Mouse (Mus musculus): ENCODE measurements around the gene Mvb12b. TPM values are rescaled to one million over a fixed set of nuclear protein-coding genes. Genes with fewer than 3 reads are reported as not detected.

The Mvb12b gene
- polyA plus RNA-seq, 1 experiment from 2014 or later = 16.9 TPM

- Histone ChIP-seq H3K9ac (ENCODE audit: low read length) (no peak overlapping the region), H3K27ac (replicated peaks; ENCODE audit: low read depth, low read length) (peak overlapping the region; percentile 22; the same call in 1 of the 2 replicates), H3K27me3 (ENCODE audit: control insufficient read depth, insufficient read depth, low read length) (no peaks in the 10 kb centered on the region), H3K4me1 (ENCODE audit: control insufficient read depth, insufficient read depth, low read length) (peaks cover 39% of the 10 kb centered on the region), H3K36me3 (ENCODE audit: control insufficient read depth, insufficient read depth, low read length) (no peaks in the 10 kb centered on the region), H3K4me3 (ENCODE audit: low read depth, low read length) (no peak overlapping the region), H3K9me3 (ENCODE audit: control insufficient read depth, low read length) (no peaks in the 10 kb centered on the region), H3K4me2 (ENCODE audit: low read depth, severe bottlenecking) (no peak overlapping the region)
- 60% methylated on average over 6 of the region's 6 CpGs for WGBS
- DNase-seq (ENCODE audit: low spot score) (no peak), ATAC-seq (ENCODE audit: insufficient number of reproducible peaks, low FRiP score, low TSS enrichment, low read depth) (no peak)
These were observed 132.1 kb downstream of the Mvb12b start for GRCm38 (mm10) chr2:33755633-33756020.

GRCm38 (mm10) chr2:33754980-33755632, 132.6 kb downstream of the Mvb12b start:
- H3K4me3 ChIP-seq (ENCODE audit: low read depth, low read length) = no peak overlapping the region
- no peaks in the 10 kb centered on the region for H3K27me3 ChIP-seq (ENCODE audit: control insufficient read depth, insufficient read depth, low read length)
- H3K9ac ChIP-seq (ENCODE audit: low read length) = 0 out of 2 replicates have a peak overlapping the region, but pooled peaks have one; percentile 0
- ATAC-seq (ENCODE audit: insufficient number of reproducible peaks, low FRiP score, low TSS enrichment, low read depth) (peak; percentile 19; the same call in 1 of the 2 replicates), DNase-seq (ENCODE audit: low spot score) (no peak)
- H3K9me3 ChIP-seq (ENCODE audit: control insufficient read depth, low read length) = no peaks in the 10 kb centered on the region
- peaks cover 39% of the 10 kb centered on the region for H3K4me1 ChIP-seq (ENCODE audit: control insufficient read depth, insufficient read depth, low read length)
- 63% methylated on average over 7 of the region's 7 CpGs for WGBS
- H3K27ac ChIP-seq (replicated peaks; ENCODE audit: low read depth, low read length) = peak overlapping the region; percentile 73
- no peaks in the 10 kb centered on the region for H3K36me3 ChIP-seq (ENCODE audit: control insufficient read depth, insufficient read depth, low read length)
- H3K4me2 ChIP-seq (ENCODE audit: low read depth, severe bottlenecking) = no peak overlapping the region

GRCm38 (mm10) chr2:33754317-33754633, 133.5 kb downstream of the Mvb12b start:
- H3K27me3 ChIP-seq (ENCODE audit: control insufficient read depth, insufficient read depth, low read length) = no peaks in the 10 kb centered on the region
- H3K27ac ChIP-seq (replicated peaks; ENCODE audit: low read depth, low read length) = peak overlapping the region; percentile 73
- H3K4me3 ChIP-seq (ENCODE audit: low read depth, low read length) = no peak overlapping the region
- WGBS = 61% methylated on average over 3 of the region's 3 CpGs
- H3K4me2 ChIP-seq (ENCODE audit: low read depth, severe bottlenecking) = no peak overlapping the region
- H3K4me1 ChIP-seq (ENCODE audit: control insufficient read depth, insufficient read depth, low read length) = peaks cover 39% of the 10 kb centered on the region
- no peaks in the 10 kb centered on the region for H3K9me3 ChIP-seq (ENCODE audit: control insufficient read depth, low read length)
- ATAC-seq (ENCODE audit: insufficient number of reproducible peaks, low FRiP score, low TSS enrichment, low read depth) = peak; percentile 46; the same call in 1 of the 2 replicates
- H3K36me3 ChIP-seq (ENCODE audit: control insufficient read depth, insufficient read depth, low read length) = no peaks in the 10 kb centered on the region
- DNase-seq (ENCODE audit: low spot score) = no peak
- 0 out of 2 replicates have a peak overlapping the region, but pooled peaks have one; percentile 5 for H3K9ac ChIP-seq (ENCODE audit: low read length)

GRCm38 (mm10) chr2:33753630-33754316, 134.0 kb downstream of the Mvb12b start:
- 21% methylated on average over 15 of the region's 15 CpGs for WGBS
- H3K9ac ChIP-seq (ENCODE audit: low read length) = peak overlapping the region; percentile 13; the same call in 1 of the 2 replicates
- H3K4me1 ChIP-seq (ENCODE audit: control insufficient read depth, insufficient read depth, low read length) = peaks cover 39% of the 10 kb centered on the region
- no peaks in the 10 kb centered on the region for H3K27me3 ChIP-seq (ENCODE audit: control insufficient read depth, insufficient read depth, low read length)
- peak overlapping the region; percentile 13; the same call in 1 of the 2 replicates for H3K4me2 ChIP-seq (ENCODE audit: low read depth, severe bottlenecking)
- ATAC-seq (ENCODE audit: insufficient number of reproducible peaks, low FRiP score, low TSS enrichment, low read depth) = peak; percentile 78
- no peak overlapping the region for H3K4me3 ChIP-seq (ENCODE audit: low read depth, low read length)
- H3K9me3 ChIP-seq (ENCODE audit: control insufficient read depth, low read length) = no peaks in the 10 kb centered on the region
- H3K27ac ChIP-seq (replicated peaks; ENCODE audit: low read depth, low read length) = peak overlapping the region; percentile 89
- DNase-seq (ENCODE audit: low spot score) = peak; percentile 85
- H3K36me3 ChIP-seq (ENCODE audit: control insufficient read depth, insufficient read depth, low read length) = no peaks in the 10 kb centered on the region; the same call in 1 of the 2 replicates

GRCm38 (mm10) chr2:33750611-33751010, 137.1 kb downstream of the Mvb12b start:
- no peaks in the 10 kb centered on the region for H3K27me3 ChIP-seq (ENCODE audit: control insufficient read depth, insufficient read depth, low read length)
- no peak for DNase-seq (ENCODE audit: low spot score)
- no peaks in the 10 kb centered on the region; the same call in 1 of the 2 replicates for H3K36me3 ChIP-seq (ENCODE audit: control insufficient read depth, insufficient read depth, low read length)
- no peak overlapping the region for H3K4me2 ChIP-seq (ENCODE audit: low read depth, severe bottlenecking)
- H3K9me3 ChIP-seq (ENCODE audit: control insufficient read depth, low read length) = no peaks in the 10 kb centered on the region
- WGBS = 88% methylated on average over 7 of the region's 7 CpGs
- H3K4me3 ChIP-seq (ENCODE audit: low read depth, low read length) = no peak overlapping the region
- peaks cover 44% of the 10 kb centered on the region for H3K4me1 ChIP-seq (ENCODE audit: control insufficient read depth, insufficient read depth, low read length)
- no peak overlapping the region for H3K9ac ChIP-seq (ENCODE audit: low read length)
- H3K27ac ChIP-seq (replicated peaks; ENCODE audit: low read depth, low read length) = no peak overlapping the region
- ATAC-seq (ENCODE audit: insufficient number of reproducible peaks, low FRiP score, low TSS enrichment, low read depth) = no peak

- Histone ChIP-seq H3K9ac (ENCODE audit: low read length) (no peak overlapping the region), H3K4me3 (ENCODE audit: low read depth, low read length) (no peak overlapping the region), H3K27ac (replicated peaks; ENCODE audit: low read depth, low read length) (no peak overlapping the region), H3K9me3 (ENCODE audit: control insufficient read depth, low read length) (no peaks in the 10 kb centered on the region), H3K4me1 (ENCODE audit: control insufficient read depth, insufficient read depth, low read length) (peaks cover 11% of the 10 kb centered on the region; the same call in 1 of the 2 replicates), H3K36me3 (ENCODE audit: control insufficient read depth, insufficient read depth, low read length) (no peaks in the 10 kb centered on the region; the same call in 1 of the 2 replicates), H3K27me3 (ENCODE audit: control insufficient read depth, insufficient read depth, low read length) (no peaks in the 10 kb centered on the region), H3K4me2 (ENCODE audit: low read depth, severe bottlenecking) (no peak overlapping the region)
- peak; percentile 91 for DNase-seq (ENCODE audit: low spot score)
- no peak for ATAC-seq (ENCODE audit: insufficient number of reproducible peaks, low FRiP score, low TSS enrichment, low read depth)
- WGBS = 10% methylated on average over 5 of the region's 5 CpGs
These were observed 141.3 kb downstream of the Mvb12b start for GRCm38 (mm10) chr2:33746471-33746870.

- Histone ChIP-seq H3K4me1 (ENCODE audit: control insufficient read depth, insufficient read depth, low read length) (peaks cover 11% of the 10 kb centered on the region; the same call in 1 of the 2 replicates), H3K9me3 (ENCODE audit: control insufficient read depth, low read length) (no peaks in the 10 kb centered on the region), H3K27ac (replicated peaks; ENCODE audit: low read depth, low read length) (no peak overlapping the region), H3K4me2 (ENCODE audit: low read depth, severe bottlenecking) (no peak overlapping the region), H3K9ac (ENCODE audit: low read length) (no peak overlapping the region), H3K36me3 (ENCODE audit: control insufficient read depth, insufficient read depth, low read length) (no peaks in the 10 kb centered on the region; the same call in 1 of the 2 replicates), H3K4me3 (ENCODE audit: low read depth, low read length) (no peak overlapping the region), H3K27me3 (ENCODE audit: control insufficient read depth, insufficient read depth, low read length) (no peaks in the 10 kb centered on the region)
- DNase-seq (ENCODE audit: low spot score) (no peak), ATAC-seq (ENCODE audit: insufficient number of reproducible peaks, low FRiP score, low TSS enrichment, low read depth) (no peak)
- WGBS = 91% methylated on average over 5 of the region's 5 CpGs
These were observed 142.0 kb downstream of the Mvb12b start for GRCm38 (mm10) chr2:33745724-33746123.

GRCm38 (mm10) chr2:33737128-33737527, 150.6 kb downstream of the Mvb12b start:
- DNase-seq (ENCODE audit: low spot score) (no peak), ATAC-seq (ENCODE audit: insufficient number of reproducible peaks, low FRiP score, low TSS enrichment, low read depth) (no peak)
- Histone ChIP-seq H3K9me3 (ENCODE audit: control insufficient read depth, low read length) (no peaks in the 10 kb centered on the region), H3K27ac (replicated peaks; ENCODE audit: low read depth, low read length) (no peak overlapping the region), H3K4me3 (ENCODE audit: low read depth, low read length) (no peak overlapping the region), H3K4me2 (ENCODE audit: low read depth, severe bottlenecking) (no peak overlapping the region), H3K36me3 (ENCODE audit: control insufficient read depth, insufficient read depth, low read length) (peaks cover 2% of the 10 kb centered on the region; the same call in 1 of the 2 replicates), H3K9ac (ENCODE audit: low read length) (no peak overlapping the region), H3K4me1 (ENCODE audit: control insufficient read depth, insufficient read depth, low read length) (0 out of 2 replicates have a peak, but pooled peaks cover 7% of the 10 kb centered on the region), H3K27me3 (ENCODE audit: control insufficient read depth, insufficient read depth, low read length) (no peaks in the 10 kb centered on the region)
- WGBS = 68% methylated on average over 3 of the region's 3 CpGs

All from limb, embryonic 11.5 days (tissue).